Mouse (Mus musculus) limb, embryonic 14.5 days (tissue): ENCODE data around the gene Gramd2. TPM values are rescaled to one million over a fixed set of nuclear protein-coding genes. Genes with fewer than 3 reads are reported as not detected.
"Not testable (repeated sequence)": the region's sequence is repeated elsewhere in the genome, so short reads cannot be mapped to it uniquely, and the experiment has no call there.

Source experiments
- ATAC-seq: fragments of 200-750 bp; cut with Nextera tagmentation; 2 replicates; pipeline ENCODE4 v1.8.0; 2017; ENCODE audit warnings: low read depth, moderate number of reproducible peaks, moderate TSS enrichment; ENCODE audit not compliant: low FRiP score
- DNase-seq: peaks from one replicate; pipeline ENCODE4 v3.0.0-alpha.2; 2015; ENCODE audit warnings: low spot score
- H3K27ac ChIP-seq: fragments of 300-500 bp; sonication (generic); replicated peaks from 2 replicates; pipeline ENCODE4 v1.5.1; 2014; ENCODE audit warnings: low read depth, mild to moderate bottlenecking, low read length, moderate library complexity, mixed read lengths
- H3K27me3 ChIP-seq: fragments of 300-500 bp; sonication (generic); 2 replicates; pipeline ENCODE4 v1.6.1; 2014; ENCODE audit warnings: low read length, mixed read lengths; ENCODE audit not compliant: control insufficient read depth, insufficient read depth
- H3K36me3 ChIP-seq: fragments of 300-500 bp; sonication (generic); 2 replicates; pipeline ENCODE4 v1.6.1; 2014; ENCODE audit warnings: mild to moderate bottlenecking, low read length, moderate library complexity, mixed read lengths; ENCODE audit not compliant: control insufficient read depth, insufficient read depth
- H3K4me1 ChIP-seq: fragments of 300-500 bp; sonication (generic); 2 replicates; pipeline ENCODE4 v1.6.1; 2014; ENCODE audit warnings: antibody characterized with exemption, low read length, mixed read lengths; ENCODE audit not compliant: control insufficient read depth, insufficient read depth
- H3K4me2 ChIP-seq: fragments of 300-500 bp; sonication (generic); replicated peaks from 2 replicates; pipeline ENCODE4 v1.6.1; 2014; ENCODE audit warnings: low read depth, mild to moderate bottlenecking, low read length, moderate library complexity; ENCODE audit not compliant: severe bottlenecking
- H3K4me3 ChIP-seq: fragments of 300-500 bp; sonication (generic); replicated peaks from 2 replicates; pipeline ENCODE4 v1.5.1; 2014; ENCODE audit warnings: low read length
- H3K9ac ChIP-seq: fragments of 300-500 bp; sonication (generic); 2 replicates; pipeline ENCODE4 v1.6.1; 2014; ENCODE audit warnings: mild to moderate bottlenecking, low read depth, low read length, moderate library complexity; ENCODE audit not compliant: severe bottlenecking
- H3K9me3 ChIP-seq: fragments of 300-500 bp; sonication (generic); 2 replicates; pipeline ENCODE4 v1.6.1; 2016; ENCODE audit warnings: low read length; ENCODE audit not compliant: control insufficient read depth
- POLR2A ChIP-seq: fragments of 200-500 bp; IDR thresholded peaks from 2 replicates; pipeline ENCODE4 v1.8.0; 2012; ENCODE audit warnings: inconsistent platforms, mild to moderate bottlenecking, moderate library complexity, borderline replicate concordance; ENCODE audit not compliant: insufficient read depth, insufficient read length; ENCODE audit errors: extremely low read depth
- WGBS: fragments of 180-500 bp; shearing (Covaris S2); extraction: QIAGEN DNeasy Blood & Tissue Kit; methylation state at CpG from one replicate; pipeline ENCODE4 v1.1.7; 2014; 5-methylcytosine and 5-hydroxymethylcytosine counted together
- polyA plus RNA-seq, 2 experiments: library from polyadenylated mRNA; depleted of rRNA in 1 of 2; stranded (reverse) in 1 of 2; unstranded in 1 of 2; fragments of >200 nt; fragmentation: Nextera tagmentation in 1 of 2; extraction: Ambion mirVana in 1 of 2; gene quantifications; 2 replicates each; pipeline versions ENCODE4 v1.2.1 to v1.2.3; 2012 to 2014

The Gramd2 gene
- polyA plus RNA-seq, 2 experiments, result 3.1 to 10.5 TPM

DNA sequence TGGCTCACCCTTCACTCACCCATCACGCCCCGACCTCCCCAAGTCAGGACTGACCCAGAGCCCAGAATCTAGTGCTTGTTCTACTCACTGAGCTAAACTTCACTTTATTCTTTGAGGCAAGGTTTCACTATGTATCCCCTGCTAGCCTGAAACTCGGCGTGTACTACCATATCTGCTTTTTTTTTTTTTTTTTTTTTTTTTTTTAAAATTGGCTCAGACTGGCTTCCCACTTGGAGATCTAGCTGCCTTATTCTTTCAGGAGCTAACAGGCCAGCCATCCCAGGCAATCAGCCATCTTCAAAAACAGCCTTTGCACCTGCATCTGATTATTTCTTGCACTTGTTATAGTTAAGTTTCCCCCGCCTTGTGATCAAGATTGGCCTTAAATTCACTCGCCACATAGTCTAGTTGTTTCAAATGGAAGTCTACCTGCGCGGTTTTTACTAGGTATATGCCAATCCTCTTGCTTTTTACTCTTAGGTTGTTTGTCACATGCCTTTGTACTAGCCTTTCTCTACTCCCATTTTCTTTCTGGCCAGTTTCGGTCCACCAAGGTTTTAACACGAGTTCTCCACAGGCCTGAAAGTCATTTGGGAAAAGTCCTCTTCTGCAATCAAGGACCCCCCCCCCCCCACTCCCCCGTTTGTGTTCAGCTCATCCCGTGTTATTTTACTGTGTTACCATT is 69.8 kb downstream of the Gramd2 start:
- Histone ChIP-seq H3K4me3 (peak overlapping the region; percentile 86), H3K4me2 (peak overlapping the region; percentile 59), H3K36me3 (no peaks in the 10 kb centered on the region), H3K4me1 (peaks cover 9% of the 10 kb centered on the region), H3K27ac (peak overlapping the region; percentile 85), H3K9me3 (no peaks in the 10 kb centered on the region), H3K9ac (peak overlapping the region; percentile 50), H3K27me3 (no peaks in the 10 kb centered on the region)
- DNase-seq (peak; percentile 17), ATAC-seq (no peak)
- WGBS, result 23% methylated on average over 12 of the region's 12 CpGs
- no peak for TF ChIP-seq POLR2A

DNA sequence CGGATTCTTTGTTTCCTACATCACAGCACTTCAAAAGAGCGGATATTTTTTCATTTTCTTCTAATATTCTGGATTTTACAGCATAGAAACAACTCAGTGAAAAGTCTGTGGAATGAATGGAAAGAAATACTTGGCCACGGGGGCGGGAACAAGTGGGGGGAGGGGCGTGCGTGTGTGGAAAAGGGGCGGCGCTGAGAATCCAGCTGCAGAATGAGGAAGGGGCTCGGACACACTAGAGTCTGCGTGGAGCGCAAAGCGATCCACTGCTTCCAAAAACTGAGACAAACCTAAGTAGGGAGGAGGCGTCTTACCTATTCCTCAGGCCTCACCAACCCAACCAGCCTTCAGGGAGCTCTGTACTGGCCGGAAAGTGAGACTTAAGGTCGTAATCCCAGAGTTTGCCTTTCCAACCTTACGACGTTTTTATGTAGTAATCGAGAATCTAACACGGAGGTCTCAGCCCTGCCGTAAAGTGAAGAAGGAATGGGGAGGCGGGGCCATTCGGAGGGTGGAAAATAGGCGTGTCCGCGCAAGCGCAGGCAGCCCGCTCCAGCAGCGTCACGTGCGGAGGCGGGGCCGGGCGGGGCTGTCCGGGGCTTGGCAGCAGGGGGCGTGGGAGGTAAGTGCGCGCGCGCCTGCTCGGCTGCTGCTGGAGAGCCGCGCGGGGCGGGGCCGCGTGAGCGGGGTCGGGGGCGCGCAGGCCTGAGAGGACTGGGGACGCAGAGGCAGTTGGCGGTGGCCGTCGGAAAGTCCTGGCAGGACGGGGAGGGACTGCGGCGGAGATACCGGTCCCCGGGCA is 70.5 kb downstream of the Gramd2 start, which contains the start of the genes Senp8 and Myo9a:
Senp8 (minus strand) TSS at position 444 of the 799 bp plus-strand sequence.
Myo9a (plus strand) TSS at position 630 of the 799 bp plus-strand sequence.
- ATAC-seq (peak; percentile 95), DNase-seq (peak; percentile 98)
- Histone ChIP-seq H3K4me3 (peak within 1 kb of the TSS; percentile 86), H3K9me3 (no peaks in the 10 kb centered on the region), H3K4me2 (peak within 1 kb of the TSS; percentile 67), H3K4me1 (peaks cover 9% of the 10 kb centered on the region), H3K27ac (peak within 1 kb of the TSS; percentile 85), H3K27me3 (no peaks in the 10 kb centered on the region), H3K9ac (peak within 1 kb of the TSS; percentile 86), H3K36me3 (no peaks in the 10 kb centered on the region)
- peak; percentile 67; the same call in 1 of the 2 replicates for TF ChIP-seq POLR2A
- 0% methylated on average over 39 of the region's 59 CpGs for WGBS

DNA sequence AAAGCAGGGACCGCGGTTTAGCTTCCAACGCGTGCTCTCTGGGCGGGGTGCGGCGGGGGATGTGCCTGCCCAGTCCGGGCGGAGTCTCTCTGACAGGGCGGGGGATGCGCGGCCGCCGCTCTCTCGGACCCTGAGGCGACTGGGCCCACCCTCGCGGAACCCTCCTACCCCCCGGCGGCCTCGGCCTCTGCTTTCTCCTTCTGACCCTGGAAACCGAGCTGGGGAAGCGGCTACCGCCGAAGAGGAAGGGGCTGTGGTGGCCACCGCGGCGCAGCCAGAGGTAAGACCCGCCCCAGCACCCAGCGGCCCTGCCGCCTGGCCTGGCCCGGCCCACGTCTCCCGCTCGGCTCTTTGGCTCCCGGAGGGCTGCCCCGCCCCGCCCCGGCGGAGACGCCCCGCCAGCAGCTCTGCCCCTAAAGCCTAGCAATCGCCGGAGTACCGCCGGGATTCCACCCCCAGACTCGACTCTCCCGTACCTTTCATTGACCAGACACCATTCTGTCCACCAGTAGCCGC is 71.2 kb downstream of the Gramd2 start:
- TF ChIP-seq POLR2A, result no peak
- Histone ChIP-seq H3K4me3 (peak overlapping the region; percentile 86), H3K27ac (peak overlapping the region; percentile 85), H3K36me3 (no peaks in the 10 kb centered on the region), H3K27me3 (no peaks in the 10 kb centered on the region), H3K9me3 (no peaks in the 10 kb centered on the region), H3K9ac (peak overlapping the region; percentile 86), H3K4me1 (peaks cover 9% of the 10 kb centered on the region), H3K4me2 (peak overlapping the region; percentile 67)
- DNase-seq, result peak; percentile 57
- 0% methylated on average over 15 of the region's 49 CpGs for WGBS
- peak; percentile 92 for ATAC-seq

DNA sequence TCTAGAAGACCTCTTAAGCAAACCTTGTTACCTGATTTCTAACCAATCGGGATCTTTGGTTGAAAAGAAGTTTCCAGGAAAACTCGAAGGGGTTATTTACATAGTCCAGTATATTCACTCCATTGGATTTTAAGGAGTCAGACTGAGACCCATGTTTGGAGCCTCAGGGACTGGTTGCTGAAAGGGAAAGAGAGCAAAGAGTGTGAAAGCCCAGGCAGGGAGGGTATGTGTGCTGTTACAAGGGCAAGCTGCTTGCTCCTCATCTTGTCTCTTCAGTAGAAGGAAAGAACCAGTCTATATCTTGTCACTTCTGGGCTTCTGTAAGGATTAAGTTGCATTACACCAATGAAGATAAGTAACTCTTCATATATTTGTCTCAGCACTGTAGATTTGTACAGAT is 72.0 kb downstream of the Gramd2 start:
- DNase-seq (no peak), ATAC-seq (no peak)
- Histone ChIP-seq H3K9ac (peak overlapping the region; percentile 86), H3K36me3 (no peaks in the 10 kb centered on the region), H3K4me2 (peak overlapping the region; percentile 67), H3K4me3 (peak overlapping the region; percentile 86), H3K4me1 (peaks cover 9% of the 10 kb centered on the region), H3K9me3 (no peaks in the 10 kb centered on the region), H3K27ac (no peak overlapping the region), H3K27me3 (no peaks in the 10 kb centered on the region)
- 2% methylated on average over 2 of the region's 2 CpGs for WGBS
- no peak for TF ChIP-seq POLR2A

DNA sequence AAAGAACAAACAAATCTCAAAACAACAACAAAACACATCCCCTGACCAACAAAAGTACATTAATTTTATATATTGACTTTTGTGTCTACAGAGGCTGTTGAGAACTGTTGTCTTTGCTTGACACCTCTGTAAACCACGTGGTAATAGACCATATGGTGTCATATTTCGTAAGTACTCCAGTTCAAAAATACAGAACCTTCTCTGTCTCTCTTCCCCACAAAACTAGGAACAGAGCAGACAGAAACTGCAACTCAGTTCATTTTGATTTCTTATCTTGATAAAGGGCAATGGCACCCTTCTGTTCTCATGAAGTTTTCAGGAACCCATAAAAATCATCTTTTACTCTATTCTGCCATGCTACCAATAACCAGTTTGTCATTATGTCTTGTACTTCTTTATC is 75.3 kb downstream of the Gramd2 start:
- H3K4me2 ChIP-seq, result no peak overlapping the region
- H3K4me3 ChIP-seq, result no peak overlapping the region
- H3K27ac ChIP-seq, result no peak overlapping the region
- no peak for ATAC-seq
- H3K9me3 ChIP-seq, result no peaks in the 10 kb centered on the region
- no peak for DNase-seq
- 45% methylated on average over 2 of the region's 2 CpGs for WGBS
- no peaks in the 10 kb centered on the region for H3K27me3 ChIP-seq
- H3K9ac ChIP-seq, result no peak overlapping the region
- no peak for TF ChIP-seq POLR2A
- peaks cover 3% of the 10 kb centered on the region; the same call in 1 of the 2 replicates for H3K36me3 ChIP-seq
- peaks cover 3% of the 10 kb centered on the region for H3K4me1 ChIP-seq

DNA sequence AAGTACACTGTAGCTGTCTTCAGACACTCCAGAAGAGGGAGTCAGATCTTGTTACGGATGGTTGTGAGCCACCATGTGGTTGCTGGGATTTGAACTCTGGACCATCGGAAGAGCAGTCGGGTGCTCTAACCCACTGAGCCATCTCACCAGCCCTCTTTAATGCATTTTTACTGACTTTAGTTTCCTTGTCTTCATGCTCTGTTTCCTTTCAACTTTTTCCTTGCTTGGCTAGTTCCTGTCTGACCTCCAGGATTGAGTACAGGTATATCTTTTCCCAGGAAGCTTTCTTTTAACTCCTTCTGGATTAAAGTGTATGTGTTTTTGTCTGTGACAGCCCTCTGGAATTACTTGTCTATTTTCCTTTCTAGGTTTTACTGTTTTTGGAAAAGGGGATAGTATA is 77.1 kb downstream of the Gramd2 start:
- H3K27me3 ChIP-seq, H3K27ac ChIP-seq, H3K9me3 ChIP-seq, H3K9ac ChIP-seq, H3K36me3 ChIP-seq, ATAC-seq, H3K4me2 ChIP-seq, DNase-seq, H3K4me3 ChIP-seq, H3K4me1 ChIP-seq: not testable (repeated sequence)
- 91% methylated on average over 2 of the region's 3 CpGs for WGBS
